Mouse (Mus musculus) small intestine, adult 2 months (tissue): ENCODE measurements at regions not wholly inside any gene's neighbourhood (a gene's known extent, or its start where the extent isn't known, plus 50 kb on each side); places are given as distances from the start of the nearest gene placed in this dataset.

Experiments
- CTCF ChIP-seq: fragments of 200-500 bp; IDR thresholded peaks from 2 replicates; pipeline ENCODE4 v1.5.1; 2012; ENCODE audit warnings: low read depth, mild to moderate bottlenecking, control low read depth, inconsistent platforms, low read length, moderate library complexity, mixed read lengths; ENCODE audit not compliant: insufficient replicate concordance, insufficient read length; ENCODE audit errors: extremely low read depth
- POLR2A ChIP-seq: fragments of 200-500 bp; IDR thresholded peaks from 2 replicates; pipeline ENCODE4 v1.6.1; 2012; ENCODE audit warnings: low read depth, mild to moderate bottlenecking, control low read depth, inconsistent platforms, low read length, moderate library complexity

- TF ChIP-seq CTCF: no peak
- no peak for TF ChIP-seq POLR2A
These were observed 153.0 kb downstream of the Gm11361 start for GRCm38 (mm10) chr13:28410324-28410723.
